Mouse (Mus musculus) cerebellum, adult 9-11 months (tissue): ENCODE results near the gene Ankrd54.

Experiments used
- DNase-seq: peaks from one replicate; pipeline ENCODE4 v3.0.0; 2022

Ankrd54 gene

GRCm38 (mm10) chr15:79007059-79007458 is 55.6 kb downstream of the Ankrd54 start:
- no peak for DNase-seq

DNA sequence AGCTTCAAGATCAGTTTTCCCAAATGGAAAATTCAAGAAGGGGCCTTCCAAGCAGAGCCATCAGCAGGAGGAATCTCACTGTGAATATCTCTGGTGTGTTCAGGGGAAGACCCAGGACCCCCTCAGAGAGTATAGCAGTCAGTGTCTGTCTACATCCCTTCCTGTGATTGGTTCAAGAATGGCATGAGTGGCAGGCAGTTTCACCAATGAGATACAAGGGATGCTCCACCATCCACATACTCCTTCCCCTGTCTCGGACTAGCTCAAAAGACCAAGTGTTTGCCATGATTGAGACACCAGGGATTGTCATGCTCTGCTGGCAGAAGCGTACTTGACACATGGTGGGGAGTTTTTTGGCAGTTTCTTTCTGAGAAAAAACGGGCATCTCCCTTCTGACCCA is 56.1 kb downstream of the Ankrd54 start:
- no peak for DNase-seq

GRCm38 (mm10) chr15:79005581-79005980 is 57.1 kb downstream of the Ankrd54 start:
- no peak for DNase-seq
